Mouse (Mus musculus): ENCODE data around the gene D630039A03Rik. TPM values are rescaled to one million over a fixed set of nuclear protein-coding genes. Genes with fewer than 3 reads are reported as not detected.

The D630039A03Rik gene
- polyA plus RNA-seq, 1 experiment from 2014 or later: 0.35 TPM

- no peak overlapping the region for H3K4me3 ChIP-seq
- no peak overlapping the region for H3K27ac ChIP-seq (replicated peaks)
- no peaks in the 10 kb centered on the region for H3K27me3 ChIP-seq
- 50% methylated on average over 1 of the region's 1 CpGs for WGBS
- H3K4me1 ChIP-seq (replicated peaks): peaks cover 34% of the 10 kb centered on the region
- no peak for ATAC-seq (ENCODE audit: low read depth)
- no peak overlapping the region for H3K9ac ChIP-seq
- H3K9me3 ChIP-seq: no peaks in the 10 kb centered on the region
- peaks cover 42% of the 10 kb centered on the region for H3K36me3 ChIP-seq
- H3K4me2 ChIP-seq: no peak overlapping the region
These were observed 36.8 kb upstream of the D630039A03Rik start for GRCm38 (mm10) chr4:57952891-57953290.

- no peaks in the 10 kb centered on the region for H3K27me3 ChIP-seq
- H3K4me3 ChIP-seq: no peak overlapping the region
- peaks cover 47% of the 10 kb centered on the region for H3K36me3 ChIP-seq
- ATAC-seq (ENCODE audit: low read depth): no peak
- H3K9ac ChIP-seq: no peak overlapping the region
- peaks cover 32% of the 10 kb centered on the region for H3K4me1 ChIP-seq (replicated peaks)
- 91% methylated on average over 3 of the region's 3 CpGs for WGBS
- H3K4me2 ChIP-seq: no peak overlapping the region
- H3K27ac ChIP-seq (replicated peaks): no peak overlapping the region
- H3K9me3 ChIP-seq: no peaks in the 10 kb centered on the region
These were observed 36.3 kb upstream of the D630039A03Rik start for GRCm38 (mm10) chr4:57952416-57952815.

DNA sequence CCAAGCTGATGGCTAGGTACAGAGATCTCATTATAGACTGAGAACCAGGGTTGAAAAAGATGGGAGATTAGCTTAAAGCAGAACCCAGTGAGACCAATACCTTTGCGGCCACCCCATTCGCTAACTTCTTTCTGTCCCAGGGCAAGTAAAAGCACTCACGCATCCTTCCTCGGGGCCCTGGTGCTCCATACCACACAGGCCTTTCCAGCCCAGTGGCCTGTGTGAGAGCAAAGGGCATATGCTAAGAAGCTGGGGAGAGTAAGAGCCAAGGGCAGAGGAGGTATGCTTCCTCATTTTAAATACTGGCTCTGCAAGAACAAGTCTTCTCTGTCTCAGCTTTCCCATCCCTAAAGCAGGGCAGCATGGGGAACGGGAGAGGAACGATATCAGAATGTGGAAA lies 33.8 kb upstream of the D630039A03Rik start:
- H3K4me1 ChIP-seq (replicated peaks): peaks cover 16% of the 10 kb centered on the region
- over 99% methylated on average over 6 of the region's 6 CpGs for WGBS
- no peak overlapping the region for H3K4me2 ChIP-seq
- peaks cover 67% of the 10 kb centered on the region for H3K36me3 ChIP-seq
- no peak overlapping the region for H3K9ac ChIP-seq
- no peak for ATAC-seq (ENCODE audit: low read depth)
- no peak overlapping the region for H3K27ac ChIP-seq (replicated peaks)
- no peaks in the 10 kb centered on the region for H3K27me3 ChIP-seq
- no peaks in the 10 kb centered on the region for H3K9me3 ChIP-seq
- no peak overlapping the region for H3K4me3 ChIP-seq

GRCm38 (mm10) chr4:57947476-57947875 lies 31.4 kb upstream of the D630039A03Rik start:
- Histone ChIP-seq H3K36me3 (peaks cover 90% of the 10 kb centered on the region), H3K4me3 (no peak overlapping the region), H3K9ac (no peak overlapping the region), H3K4me1 (replicated peaks) (no peaks in the 10 kb centered on the region), H3K27me3 (no peaks in the 10 kb centered on the region), H3K9me3 (no peaks in the 10 kb centered on the region), H3K27ac (replicated peaks) (no peak overlapping the region), H3K4me2 (no peak overlapping the region)
- 95% methylated on average over 4 of the region's 4 CpGs for WGBS
- no peak for ATAC-seq (ENCODE audit: low read depth)

DNA sequence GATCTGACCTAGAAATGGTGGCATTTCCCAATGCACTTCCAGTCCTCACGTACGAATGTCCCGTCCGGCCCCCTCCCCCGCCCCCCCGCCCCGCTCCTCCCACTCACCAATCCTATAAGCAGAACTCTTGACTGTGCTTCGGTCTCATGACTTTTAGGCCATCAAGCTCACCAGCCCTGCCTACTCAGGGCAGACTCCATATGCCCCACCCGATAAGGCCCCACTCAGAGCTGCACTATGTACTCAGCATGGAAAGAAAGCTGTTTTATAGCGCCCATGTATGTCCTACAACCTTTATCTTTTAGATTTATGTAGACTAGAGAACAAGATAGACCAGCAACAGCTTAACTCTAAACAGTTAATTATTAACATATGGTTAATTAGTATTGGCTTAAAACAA lies 30.9 kb upstream of the D630039A03Rik start:
- no peak for ATAC-seq (ENCODE audit: low read depth)
- Histone ChIP-seq H3K9me3 (no peaks in the 10 kb centered on the region), H3K4me1 (replicated peaks) (no peaks in the 10 kb centered on the region), H3K4me3 (no peak overlapping the region), H3K4me2 (no peak overlapping the region), H3K27ac (replicated peaks) (no peak overlapping the region), H3K27me3 (no peaks in the 10 kb centered on the region), H3K9ac (no peak overlapping the region), H3K36me3 (peaks cover 93% of the 10 kb centered on the region)
- WGBS: 85% methylated on average over 10 of the region's 10 CpGs

DNA sequence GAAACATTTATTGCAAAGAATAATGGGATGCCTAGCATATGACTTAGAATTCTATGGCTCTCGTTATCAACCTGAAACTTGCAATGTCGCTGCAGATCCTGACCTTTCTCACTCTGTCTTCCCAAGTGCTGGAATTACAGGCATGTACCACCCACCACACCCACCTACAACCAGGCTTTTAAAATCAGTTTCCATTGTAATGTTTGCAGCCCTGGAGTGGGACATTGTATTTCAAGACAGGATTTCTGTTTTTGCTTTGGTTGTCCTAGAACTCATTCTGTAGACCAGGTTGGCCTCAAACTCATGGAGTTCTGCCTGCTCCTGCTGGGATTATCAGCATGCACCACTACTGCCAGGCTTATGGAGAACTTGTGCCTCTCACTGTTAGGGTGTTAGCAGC lies 26.8 kb upstream of the D630039A03Rik start:
- 94% methylated on average over 2 of the region's 2 CpGs for WGBS
- Histone ChIP-seq H3K9ac (no peak overlapping the region), H3K4me3 (no peak overlapping the region), H3K36me3 (peaks cover 55% of the 10 kb centered on the region), H3K27ac (replicated peaks) (no peak overlapping the region), H3K9me3 (no peaks in the 10 kb centered on the region), H3K27me3 (no peaks in the 10 kb centered on the region), H3K4me2 (no peak overlapping the region), H3K4me1 (replicated peaks) (no peaks in the 10 kb centered on the region)
- ATAC-seq (ENCODE audit: low read depth): no peak

- 93% methylated on average over 4 of the region's 4 CpGs for WGBS
These were observed 24.5 kb upstream of the D630039A03Rik start for GRCm38 (mm10) chr4:57940631-57941030.

DNA sequence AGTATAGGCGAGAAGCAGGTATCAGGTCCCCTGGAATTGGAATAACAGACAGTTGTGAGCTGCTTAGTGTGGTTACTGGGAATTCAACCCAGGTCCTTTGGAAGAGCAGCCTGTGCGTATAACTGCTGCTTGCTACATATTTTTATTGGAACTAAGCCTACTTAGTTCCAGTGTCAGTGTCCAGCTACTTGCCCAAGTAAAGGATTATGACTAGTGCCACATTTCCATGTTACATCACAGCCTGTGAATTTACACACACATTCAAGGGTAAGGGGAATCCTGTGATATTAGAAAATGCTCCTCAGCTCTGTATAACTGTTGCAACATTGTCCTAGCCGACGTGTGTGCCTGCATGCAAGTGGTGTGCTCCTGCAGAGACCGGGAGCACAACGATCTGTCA lies 21.2 kb upstream of the D630039A03Rik start:
- Histone ChIP-seq H3K4me1 (replicated peaks) (no peaks in the 10 kb centered on the region), H3K4me2 (no peak overlapping the region), H3K4me3 (no peak overlapping the region), H3K9me3 (peaks cover 4% of the 10 kb centered on the region; the same call in 1 of the 2 replicates), H3K27me3 (no peaks in the 10 kb centered on the region), H3K9ac (no peak overlapping the region), H3K36me3 (peaks cover 6% of the 10 kb centered on the region), H3K27ac (replicated peaks) (no peak overlapping the region)
- 83% methylated on average over 6 of the region's 6 CpGs for WGBS
- no peak for ATAC-seq (ENCODE audit: low read depth)

More at GRCm38 (mm10) chr4:57940631-57941030, 24.5 kb upstream of the D630039A03Rik start:
- peaks cover 38% of the 10 kb centered on the region for H3K36me3 ChIP-seq
- ATAC-seq (ENCODE audit: low read depth): no peak
- no peak overlapping the region for H3K4me3 ChIP-seq
- no peak overlapping the region for H3K9ac ChIP-seq
- no peaks in the 10 kb centered on the region for H3K9me3 ChIP-seq
- no peaks in the 10 kb centered on the region for H3K27me3 ChIP-seq
- no peak overlapping the region for H3K4me2 ChIP-seq
- no peak overlapping the region for H3K27ac ChIP-seq (replicated peaks)
- H3K4me1 ChIP-seq (replicated peaks): no peaks in the 10 kb centered on the region

- 77% methylated on average over 5 of the region's 5 CpGs for WGBS
- Histone ChIP-seq H3K9me3 (peaks cover 4% of the 10 kb centered on the region; the same call in 1 of the 2 replicates), H3K36me3 (no peaks in the 10 kb centered on the region), H3K4me1 (replicated peaks) (no peaks in the 10 kb centered on the region), H3K4me2 (no peak overlapping the region), H3K4me3 (no peak overlapping the region), H3K27me3 (no peaks in the 10 kb centered on the region), H3K27ac (replicated peaks) (no peak overlapping the region), H3K9ac (no peak overlapping the region)
- ATAC-seq (ENCODE audit: low read depth): no peak
These were observed 18.1 kb upstream of the D630039A03Rik start for GRCm38 (mm10) chr4:57934181-57934580.

- no peak overlapping the region for H3K9ac ChIP-seq
- no peak overlapping the region for H3K4me2 ChIP-seq
- H3K36me3 ChIP-seq: no peaks in the 10 kb centered on the region
- no peaks in the 10 kb centered on the region for H3K4me1 ChIP-seq (replicated peaks)
- no peak overlapping the region for H3K27ac ChIP-seq (replicated peaks)
- ATAC-seq (ENCODE audit: low read depth): no peak
- H3K9me3 ChIP-seq: peaks cover 4% of the 10 kb centered on the region; the same call in 1 of the 2 replicates
- no peaks in the 10 kb centered on the region for H3K27me3 ChIP-seq
- 81% methylated on average over 5 of the region's 5 CpGs for WGBS
- H3K4me3 ChIP-seq: no peak overlapping the region
These were observed 14.6 kb upstream of the D630039A03Rik start for GRCm38 (mm10) chr4:57930559-57931170.

DNA sequence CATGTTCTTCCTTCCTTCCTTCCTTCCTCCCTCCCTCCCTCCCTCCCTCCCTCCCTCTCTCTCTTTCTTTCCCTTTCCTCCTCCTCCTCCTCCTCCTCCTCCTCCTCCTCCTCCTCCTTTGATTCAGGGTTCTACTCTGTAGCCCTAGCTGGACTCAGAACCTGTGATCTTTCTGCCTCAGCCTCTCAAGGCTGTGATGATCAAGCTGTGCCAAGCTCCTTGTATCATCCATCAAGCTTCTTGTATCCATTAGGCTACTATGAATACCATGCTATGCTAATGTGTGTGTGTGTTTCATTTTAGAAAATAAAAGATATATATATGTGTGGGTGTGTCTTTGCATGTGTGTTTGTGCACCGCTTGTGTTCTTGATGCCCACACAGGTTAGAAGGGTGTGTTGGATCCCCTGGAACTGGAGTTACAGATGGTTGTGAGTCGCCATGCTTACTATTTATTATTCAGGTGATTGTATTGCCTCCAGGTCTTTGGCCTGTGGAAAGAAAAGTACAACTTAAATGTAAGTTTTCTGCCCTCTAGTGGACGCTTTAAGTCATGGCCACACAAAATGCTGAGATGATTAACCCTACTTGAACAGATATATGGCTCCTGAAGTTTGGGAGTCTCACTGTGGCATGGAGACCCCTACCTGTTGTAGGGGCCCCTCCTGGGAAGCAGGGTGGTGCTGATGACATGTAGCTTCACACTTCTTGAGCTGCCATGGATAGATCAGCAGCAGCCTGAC lies 11.5 kb upstream of the D630039A03Rik start:
- Histone ChIP-seq H3K27me3 (no peaks in the 10 kb centered on the region), H3K27ac (replicated peaks) (no peak overlapping the region), H3K9ac (no peak overlapping the region), H3K4me2 (no peak overlapping the region), H3K4me3 (no peak overlapping the region), H3K36me3 (no peaks in the 10 kb centered on the region), H3K4me1 (replicated peaks) (peaks cover 3% of the 10 kb centered on the region; the same call in 1 of the 2 replicates), H3K9me3 (peaks cover under 1% of the 10 kb centered on the region; the same call in 1 of the 2 replicates)
- peak; percentile 43; the same call in 1 of the 2 replicates for ATAC-seq (ENCODE audit: low read depth)
- WGBS: 27% methylated on average over 3 of the region's 3 CpGs

- Histone ChIP-seq H3K4me2 (no peak overlapping the region), H3K27ac (replicated peaks) (no peak overlapping the region), H3K36me3 (no peaks in the 10 kb centered on the region), H3K9ac (no peak overlapping the region), H3K4me1 (replicated peaks) (peaks cover 15% of the 10 kb centered on the region), H3K27me3 (no peaks in the 10 kb centered on the region), H3K4me3 (no peak overlapping the region), H3K9me3 (no peaks in the 10 kb centered on the region)
- ATAC-seq (ENCODE audit: low read depth): no peak
- 79% methylated on average over 6 of the region's 6 CpGs for WGBS
These were observed 8.5 kb upstream of the D630039A03Rik start for GRCm38 (mm10) chr4:57924556-57925071.
